Mouse (Mus musculus) T-helper 17 cell (primary cell): ENCODE data around the gene Chrdl2.

Source experiments
- in situ Hi-C, 2 experiments: fragments of 300-600 bp; cut with MboI, MseI; formaldehyde crosslinking; loops; 1 replicate in 1 of 2; 2 replicates in 1 of 2; pipeline ENCODE4 v1.15.1; 2025; ENCODE audit warnings: high pct_unique_total_duplicates in 2 of 2

The Chrdl2 gene

DNA sequence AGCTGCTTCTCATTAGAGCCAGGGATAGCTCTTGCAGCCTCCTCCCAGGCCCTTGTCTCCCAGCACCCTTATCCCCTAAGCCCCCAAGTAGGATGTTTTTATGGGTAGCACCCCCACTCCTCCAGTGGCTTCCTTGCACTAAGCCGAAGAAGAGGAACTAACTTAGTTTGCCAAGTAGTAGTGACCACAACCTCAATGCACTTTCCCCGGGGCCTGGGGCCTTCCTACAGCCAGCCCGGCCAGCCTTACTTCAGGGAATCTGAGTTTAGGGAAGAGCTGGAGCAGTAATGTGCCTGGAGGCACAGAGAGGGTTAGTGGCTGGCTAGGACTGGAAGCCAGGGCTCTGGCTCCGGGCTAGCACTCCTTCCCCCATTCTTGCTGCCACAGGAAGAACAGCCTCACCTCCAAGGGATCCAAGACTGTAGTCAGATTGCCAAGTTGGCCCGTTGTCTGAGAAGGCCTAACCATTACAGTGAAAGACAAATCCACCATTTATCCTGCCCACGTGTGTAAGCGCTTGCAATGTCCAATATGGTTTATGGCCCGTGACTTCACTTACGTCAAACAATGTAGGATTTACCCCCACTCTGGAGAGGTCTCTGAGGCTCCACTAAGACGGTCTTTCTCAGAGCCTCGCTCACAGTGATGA is 29.0 kb downstream of the Chrdl2 start:
- in situ Hi-C loops: loop anchor here in 1 of 2 experiments (10.0 kb wide), 1 partner anchor 1780 kb away; the partner anchor contains the start of gene Phox2a

DNA sequence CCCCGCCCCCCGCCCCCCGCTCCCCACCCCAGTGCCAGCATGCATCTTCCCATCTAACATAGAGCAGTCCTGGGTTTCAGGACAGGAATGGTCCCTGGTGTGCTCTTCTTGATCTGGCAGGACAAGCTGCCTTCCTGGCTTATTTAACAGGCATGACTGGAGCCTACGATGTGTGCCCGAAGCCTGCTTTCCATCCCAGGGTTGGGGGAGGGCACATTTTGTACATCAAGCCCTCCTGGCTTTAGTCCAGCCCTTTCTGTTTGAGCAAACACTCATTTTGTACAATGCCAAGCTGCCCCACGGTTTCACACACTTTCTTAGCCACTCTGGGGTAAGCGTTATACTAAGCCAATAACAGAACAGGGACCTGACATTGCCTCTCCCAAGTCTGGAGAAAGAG is 30.1 kb downstream of the Chrdl2 start:
- in situ Hi-C loops: loop anchor here in 1 of 2 experiments (10.0 kb wide), 1 partner anchor 1779 kb away; the partner anchor contains the start of gene Phox2a

DNA sequence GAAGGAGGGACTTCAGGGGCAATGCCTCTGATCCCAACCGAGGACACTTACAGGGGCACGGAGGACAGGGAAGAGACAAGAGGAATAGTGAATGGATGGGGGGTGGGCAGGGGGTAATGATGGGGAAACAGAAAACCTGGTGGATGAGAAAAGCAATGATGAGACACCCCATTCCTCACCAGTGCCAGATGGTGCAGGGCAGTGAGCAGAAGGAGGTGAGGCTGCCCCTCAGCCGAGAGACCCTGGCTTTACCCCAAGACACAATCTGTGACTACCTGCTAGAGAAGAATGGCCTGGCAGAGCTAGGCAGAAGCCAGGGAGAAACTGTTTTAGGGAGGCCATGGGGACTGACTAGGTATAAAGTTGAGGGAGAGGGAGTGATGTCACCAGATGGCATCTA is 30.5 kb downstream of the Chrdl2 start:
- in situ Hi-C loops: loop anchor here in 1 of 2 experiments (10.0 kb wide), 1 partner anchor 1778 kb away; the partner anchor contains the start of gene Phox2a

DNA sequence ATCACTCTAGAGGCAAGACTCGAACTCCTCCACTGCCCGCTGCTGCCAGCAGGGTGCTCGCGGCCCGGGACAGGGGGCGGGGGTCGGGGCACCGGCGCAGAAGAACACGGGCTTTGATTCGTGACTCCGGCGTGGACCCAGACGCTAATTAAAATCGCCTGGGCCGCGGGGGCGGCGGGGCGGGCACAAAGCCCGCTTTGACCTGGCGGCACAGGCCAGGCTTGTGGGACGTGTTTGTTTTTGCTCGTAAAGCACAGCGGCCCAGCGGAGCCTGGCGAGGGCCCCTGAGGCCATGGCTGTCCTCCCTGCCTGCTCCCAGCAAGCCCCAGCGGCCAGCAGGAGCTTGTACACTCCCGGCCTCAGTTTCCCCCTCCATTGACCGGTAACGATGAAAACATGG is 36.1 kb downstream of the Chrdl2 start:
- in situ Hi-C loops: no loop called here

DNA sequence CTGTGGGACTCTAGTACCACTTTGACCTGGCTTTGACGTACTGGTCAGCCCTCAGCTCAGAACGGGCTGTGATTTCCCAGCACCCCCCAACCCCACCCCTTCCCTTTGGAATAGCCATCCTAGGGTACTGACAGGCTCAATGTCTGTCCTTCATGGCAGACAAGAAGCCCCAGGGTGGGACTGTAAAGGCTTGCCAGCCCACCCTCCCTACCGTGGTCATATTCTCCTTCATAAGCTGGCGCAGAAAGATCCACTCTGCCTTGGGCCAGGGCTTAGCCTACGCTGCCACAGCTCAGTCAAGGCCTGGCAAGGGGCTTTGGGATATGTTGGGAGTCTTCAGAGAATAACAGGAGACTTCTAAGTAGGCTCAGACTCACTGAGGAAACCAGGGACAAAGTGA is 37.1 kb downstream of the Chrdl2 start:
- in situ Hi-C loops: no loop called here

DNA sequence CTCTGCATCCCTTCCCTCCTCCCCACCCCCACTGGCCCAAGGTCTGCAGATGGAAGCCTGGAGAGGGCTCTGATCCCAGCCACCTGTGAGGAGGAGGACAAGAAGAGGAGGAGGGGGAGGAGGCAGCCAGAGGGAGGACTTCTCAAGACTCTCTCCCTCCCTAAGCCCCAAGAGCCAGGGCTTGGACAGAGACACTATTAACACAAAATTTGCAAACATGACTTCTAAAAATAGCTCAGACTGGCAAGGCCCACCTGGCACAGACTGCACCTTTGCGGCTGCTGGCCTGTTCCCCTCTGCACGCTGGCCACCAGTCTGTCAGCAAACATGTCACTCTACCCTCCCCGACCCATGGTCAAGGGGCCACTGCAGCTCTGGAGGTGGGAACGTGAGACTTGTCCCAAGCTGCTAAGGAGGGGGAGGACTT is 37.6 kb downstream of the Chrdl2 start:
- in situ Hi-C loops: no loop called here

DNA sequence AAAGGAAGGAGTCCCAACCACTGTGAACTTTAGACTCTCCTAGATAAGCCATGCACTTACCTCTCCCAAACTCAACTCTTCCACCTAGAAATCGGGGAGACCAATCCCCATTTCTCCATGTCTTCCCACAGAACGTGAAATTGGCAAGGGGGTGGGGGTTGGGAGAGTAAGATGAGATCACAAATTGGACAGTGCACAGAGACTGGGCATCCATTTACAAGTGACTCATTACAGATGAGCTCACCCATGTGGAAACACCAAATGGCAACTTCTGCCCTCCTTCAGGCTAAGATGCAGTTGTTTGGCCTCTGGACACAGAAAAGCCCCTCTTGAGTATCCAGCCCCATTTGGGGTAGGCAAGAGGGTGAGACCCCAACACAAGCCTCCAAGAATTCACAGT is 40.5 kb downstream of the Chrdl2 start:
- in situ Hi-C loops: no loop called here

DNA sequence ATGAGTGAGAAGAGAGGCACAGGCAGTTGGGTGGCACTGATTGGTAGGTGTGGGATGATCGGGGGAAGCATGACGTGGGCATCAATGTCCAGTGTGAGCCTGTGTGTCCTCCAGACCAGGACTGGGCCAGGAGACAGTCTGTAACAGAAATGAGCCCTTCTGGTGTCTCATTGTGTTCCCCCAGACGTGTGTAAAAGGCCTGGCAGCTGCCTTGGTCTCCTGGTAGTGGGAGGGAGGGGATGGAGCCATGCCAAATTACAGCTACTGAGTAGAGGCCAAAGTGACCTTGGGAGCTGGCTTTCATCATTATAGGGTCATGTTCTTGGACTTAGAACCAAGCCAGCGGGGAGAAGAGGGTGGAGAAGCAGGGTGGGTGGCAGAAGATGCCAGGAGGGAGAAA is 45.9 kb downstream of the Chrdl2 start:
- in situ Hi-C loops: loop anchor here in 1 of 2 experiments (10.0 kb wide), 1 partner anchor 827 kb away; no protein-coding TSS in a partner anchor

DNA sequence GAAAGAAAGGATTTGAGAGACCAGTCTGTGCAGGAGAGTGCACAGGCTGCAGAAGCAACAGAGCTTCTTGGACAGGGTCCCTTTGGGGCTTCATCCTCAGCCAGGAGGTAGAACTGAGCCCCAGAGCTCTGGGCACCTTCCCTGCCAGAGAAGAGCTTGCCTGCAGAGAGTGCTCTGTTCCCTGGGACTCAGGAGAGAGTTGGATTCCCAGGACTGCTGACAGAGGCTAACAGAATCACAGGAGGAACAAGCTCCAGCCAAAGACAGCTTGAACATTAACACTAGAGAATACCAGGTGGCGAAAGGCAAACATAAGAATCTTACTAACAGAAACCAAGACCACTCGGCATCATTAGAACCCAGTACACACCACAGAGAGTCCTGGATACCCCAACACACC is 47.0 kb downstream of the Chrdl2 start:
- in situ Hi-C loops: loop anchor here in 1 of 2 experiments (10.0 kb wide), 1 partner anchor 828 kb away; no protein-coding TSS in a partner anchor

DNA sequence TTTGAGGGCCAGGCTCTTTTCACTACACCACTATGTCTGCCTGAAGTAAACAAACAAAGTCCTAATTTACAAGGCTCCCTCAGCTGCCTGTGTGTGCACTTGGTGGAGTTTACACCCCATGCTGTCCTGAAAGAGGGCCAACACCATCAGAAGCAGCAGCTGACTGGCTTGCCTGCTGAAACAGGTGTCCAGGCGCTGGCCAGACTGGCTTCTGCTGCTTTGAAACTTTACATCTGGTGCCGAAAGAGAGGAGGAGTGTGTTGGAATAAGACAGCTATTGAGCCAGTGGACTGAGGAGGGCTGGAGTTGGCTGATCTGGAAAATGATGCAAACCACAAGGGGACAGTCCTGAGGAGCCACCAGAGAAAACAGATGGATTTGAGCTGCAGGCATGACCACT is 68.0 kb downstream of the Chrdl2 start:
- in situ Hi-C loops: no loop called here

DNA sequence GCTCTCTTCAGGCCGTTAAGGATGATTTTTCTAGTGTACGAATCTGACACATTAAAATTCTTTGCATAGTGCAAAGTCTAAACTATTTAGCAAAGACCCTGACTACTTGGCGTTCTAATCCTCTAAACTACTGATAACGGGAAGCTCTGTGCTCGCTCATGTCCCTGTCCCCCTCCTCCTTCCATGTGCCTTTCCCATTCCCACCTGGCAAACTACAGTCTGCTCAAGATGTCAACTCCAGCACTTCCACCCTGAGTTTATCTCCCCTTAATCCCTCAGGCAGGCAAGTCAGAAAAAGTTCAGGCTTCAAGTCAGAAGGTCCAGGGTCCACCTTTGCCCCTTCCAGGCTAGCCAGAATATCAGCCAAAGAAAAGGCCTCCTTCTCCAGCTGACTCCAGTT is 70.3 kb downstream of the Chrdl2 start:
- in situ Hi-C loops: no loop called here

DNA sequence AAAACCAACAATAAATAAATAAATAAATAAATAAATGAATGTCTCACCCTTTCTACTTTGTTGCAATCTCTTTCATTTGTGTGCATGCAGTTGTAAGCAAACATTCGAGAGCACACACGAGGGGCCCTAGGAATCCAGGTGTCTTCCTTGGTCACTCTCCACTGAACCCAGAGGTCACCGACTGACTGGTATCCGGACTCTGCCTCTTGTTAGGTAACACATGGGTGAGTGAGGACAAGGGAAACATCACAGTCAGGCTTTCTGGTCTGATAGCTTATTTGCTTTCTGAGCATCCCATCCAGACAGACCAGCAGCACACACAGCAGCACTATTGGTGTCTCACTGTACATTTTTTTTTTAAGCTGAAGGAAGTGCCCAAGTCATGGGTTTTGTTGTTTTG is 71.1 kb downstream of the Chrdl2 start:
- in situ Hi-C loops: no loop called here

DNA sequence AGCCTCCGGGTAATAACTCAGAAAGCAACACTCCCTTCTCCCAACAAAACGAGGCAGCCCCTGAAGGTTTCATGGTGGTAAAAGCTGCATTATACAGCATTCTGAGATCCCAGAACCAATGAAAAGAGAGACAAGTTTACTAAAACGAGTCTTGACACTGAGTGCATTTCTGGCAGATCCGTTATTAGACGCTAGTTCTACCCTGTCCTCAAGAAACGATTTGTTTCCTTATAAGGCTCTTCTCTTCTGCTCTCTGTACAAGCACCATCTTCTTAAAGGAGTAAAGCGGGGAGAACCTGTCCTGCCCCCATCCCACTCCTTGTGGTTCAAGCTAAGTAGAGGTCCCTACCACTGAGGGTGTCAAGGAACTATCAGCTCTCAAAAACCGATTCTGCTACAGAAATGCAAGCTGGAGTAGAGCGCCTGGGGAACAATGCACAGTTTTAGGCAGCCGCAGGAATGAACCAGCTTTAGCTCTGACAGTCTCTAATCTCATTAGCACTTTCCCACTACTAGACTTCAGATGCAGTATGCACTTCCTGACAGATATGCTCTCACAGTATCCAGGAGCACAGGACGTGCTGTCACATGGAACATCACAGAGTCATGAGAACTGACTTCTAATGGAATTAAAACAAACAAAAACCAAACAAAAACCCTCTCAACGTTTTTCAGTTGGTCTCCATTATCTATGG is 74.3 kb downstream of the Chrdl2 start:
- in situ Hi-C loops: no loop called here

DNA sequence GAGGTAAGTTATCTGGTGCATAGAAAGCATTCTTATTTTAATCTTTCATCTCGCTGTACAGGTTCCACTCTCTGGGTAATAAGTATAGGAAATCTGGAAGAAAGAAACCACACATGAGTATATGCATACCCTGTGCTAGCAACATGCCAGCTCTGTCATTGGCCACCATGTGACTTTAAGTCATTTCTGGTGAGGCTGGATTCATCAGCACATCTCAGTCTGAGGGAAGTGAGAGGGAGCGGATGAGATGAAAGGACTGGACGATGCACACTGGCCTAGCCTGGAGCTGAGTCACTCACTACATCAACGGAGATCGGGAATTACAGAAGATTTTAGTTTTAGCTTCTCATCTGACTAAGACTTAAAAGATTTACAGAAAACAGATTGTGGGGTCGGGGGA is 76.9 kb downstream of the Chrdl2 start:
- in situ Hi-C loops: no loop called here

DNA sequence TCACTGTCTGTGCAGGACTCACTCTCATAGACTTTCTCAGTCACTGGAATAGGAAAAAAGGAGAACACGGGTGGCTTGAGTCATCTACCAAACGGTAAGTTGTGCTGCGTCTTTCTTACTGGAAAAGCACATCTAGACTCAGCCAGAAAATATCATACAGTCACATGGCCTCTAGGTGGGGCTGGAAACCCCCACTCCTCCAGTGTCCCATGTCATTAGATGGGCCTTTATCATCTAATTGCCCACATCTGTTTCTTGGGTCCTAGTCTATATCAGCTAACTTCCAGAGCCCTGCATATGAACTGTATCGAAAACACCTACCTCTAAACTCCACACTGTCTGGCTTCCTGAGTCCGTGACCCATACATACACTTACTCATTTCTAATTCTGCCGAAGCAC is 77.8 kb downstream of the Chrdl2 start:
- in situ Hi-C loops: no loop called here
